Mouse (Mus musculus) cortical plate, adult 2 months (tissue): ENCODE measurements around the gene Immp2l.

ENCODE experiments used
- CTCF ChIP-seq: fragments of 200-500 bp; IDR thresholded peaks from 2 replicates; pipeline ENCODE4 v1.5.1; 2011; ENCODE audit warnings: mild to moderate bottlenecking, control low read depth, low read length; ENCODE audit not compliant: insufficient read depth; ENCODE audit errors: extremely low read depth
- POLR2A ChIP-seq: fragments of 200-500 bp; IDR thresholded peaks from 2 replicates; pipeline ENCODE4 v1.6.1; 2011; ENCODE audit warnings: mild to moderate bottlenecking, low read length, control low read depth; ENCODE audit not compliant: insufficient read depth; ENCODE audit errors: extremely low read depth

- TF ChIP-seq CTCF: no peak
- no peak for TF ChIP-seq POLR2A
These were observed 44.2 kb upstream of the Immp2l start for GRCm38 (mm10) chr12:40979716-40980115.
